Mouse (Mus musculus): Measurements from ENCODE around the gene Lrrk2.

GRCm38 (mm10) chr15:91745501-91745900 is 72.5 kb downstream of the Lrrk2 start:
- TF ChIP-seq HCFC1 (IDR thresholded peaks at IDR 0.05; ENCODE audit: borderline replicate concordance, insufficient read depth, low read length) (no peak), MAFK (IDR thresholded peaks at IDR 0.05; ENCODE audit: insufficient read depth, low read depth, low read length) (no peak), ZNF384 (IDR thresholded peaks at IDR 0.05; ENCODE audit: low read depth, low read length) (no peak), ZC3H11A (IDR thresholded peaks at IDR 0.05; ENCODE audit: borderline replicate concordance, low read depth, low read length) (no peak)

Measured in ES-E14 (cell line).